Mouse (Mus musculus): ENCODE data around the gene Edf1. TPM values are rescaled to one million over a fixed set of nuclear protein-coding genes. Genes with fewer than 3 reads are reported as not detected.

The Edf1 gene
- total RNA-seq, 2 experiments from 2014 or later = 212 to 213 TPM

- DNase-seq (ENCODE audit: low spot score in 2 of 2) = no peak
Measured at GRCm38 (mm10) chr2:25560551-25560950, 2.9 kb downstream of the Edf1 start.

- no peak for DNase-seq (ENCODE audit: low spot score in 2 of 2)
Measured at GRCm38 (mm10) chr2:25561946-25562345, 4.3 kb downstream of the Edf1 start.

GRCm38 (mm10) chr2:25565741-25566140 lies 8.1 kb downstream of the Edf1 start:
- no peak for DNase-seq (ENCODE audit: low spot score in 2 of 2)

GRCm38 (mm10) chr2:25566558-25566957 lies 8.9 kb downstream of the Edf1 start:
- DNase-seq (ENCODE audit: low spot score in 2 of 2) = no peak

- no peak for DNase-seq (ENCODE audit: low spot score in 2 of 2)
Measured at GRCm38 (mm10) chr2:25568473-25569019, 10.9 kb downstream of the Edf1 start.

GRCm38 (mm10) chr2:25569323-25569722 lies 11.7 kb downstream of the Edf1 start:
- DNase-seq (ENCODE audit: low spot score in 2 of 2) = no peak

GRCm38 (mm10) chr2:25571221-25571620 lies 13.6 kb downstream of the Edf1 start:
- no peak for DNase-seq (ENCODE audit: low spot score in 2 of 2)

- DNase-seq (ENCODE audit: low spot score in 2 of 2) = no peak
Measured at GRCm38 (mm10) chr2:25573068-25573467, 15.4 kb downstream of the Edf1 start.

GRCm38 (mm10) chr2:25574136-25574535 lies 16.5 kb downstream of the Edf1 start:
- DNase-seq (ENCODE audit: low spot score in 2 of 2) = no peak

GRCm38 (mm10) chr2:25574579-25575431 lies 17.2 kb downstream of the Edf1 start, which contains the start of the genes Mamdc4 and Phpt1:
TSS of gene Mamdc4 (minus strand) at chr2:25574845.
TSS of gene Phpt1 (minus strand) at chr2:25575224.
- DNase-seq (ENCODE audit: low spot score in 2 of 2) = peak; percentile 97 to 98

- DNase-seq (ENCODE audit: low spot score in 2 of 2) = peak in 1 of 2 experiments; percentile 40
Measured at GRCm38 (mm10) chr2:25575432-25576027, 17.9 kb downstream of the Edf1 start.

- DNase-seq (ENCODE audit: low spot score in 2 of 2) = peak in 1 of 2 experiments; percentile 39
Measured at GRCm38 (mm10) chr2:25576028-25576850, 18.6 kb downstream of the Edf1 start.

- peak in 1 of 2 experiments; percentile 52 for DNase-seq (ENCODE audit: low spot score in 2 of 2)
Measured at GRCm38 (mm10) chr2:25576965-25577891, 19.6 kb downstream of the Edf1 start.

GRCm38 (mm10) chr2:25577951-25578795 lies 20.5 kb downstream of the Edf1 start:
- no peak for DNase-seq (ENCODE audit: low spot score in 2 of 2)

- DNase-seq (ENCODE audit: low spot score in 2 of 2) = no peak
Measured at GRCm38 (mm10) chr2:25578796-25579736, 21.4 kb downstream of the Edf1 start.

- DNase-seq (ENCODE audit: low spot score in 2 of 2) = peak in 1 of 2 experiments; percentile 79
Measured at GRCm38 (mm10) chr2:25579737-25580460, 22.3 kb downstream of the Edf1 start.

GRCm38 (mm10) chr2:25580621-25581101 lies 23.0 kb downstream of the Edf1 start:
- peak in 1 of 2 experiments; percentile 65 for DNase-seq (ENCODE audit: low spot score in 2 of 2)

All from layer of hippocampus, adult 18-20 months (tissue).